Mouse (Mus musculus) midbrain, embryonic 14.5 days (tissue): ENCODE measurements around the gene Arglu1. TPM values are rescaled to one million over a fixed set of nuclear protein-coding genes. Genes with fewer than 3 reads are reported as not detected.
A peak's percentile ranks its signal among the peaks of the same experiment; 100 is the strongest.

Source experiments
- ATAC-seq: fragments of 200-750 bp; cut with Nextera tagmentation; 2 replicates; pipeline ENCODE4 v1.8.0; 2017; ENCODE audit warnings: moderate number of reproducible peaks, moderate library complexity; ENCODE audit not compliant: low FRiP score, low TSS enrichment
- DNase-seq: peaks from one replicate; pipeline ENCODE4 v3.0.0-alpha.2; 2015
- H3K27ac ChIP-seq: fragments of 300-500 bp; sonication (generic); replicated peaks from 2 replicates; pipeline ENCODE4 v1.5.1; 2014; ENCODE audit warnings: mild to moderate bottlenecking, low read depth, low read length, moderate library complexity
- H3K27me3 ChIP-seq: fragments of 300-500 bp; sonication (generic); 2 replicates; pipeline ENCODE4 v1.6.1; 2014; ENCODE audit warnings: low read length, control low read depth, mixed read lengths; ENCODE audit not compliant: control insufficient read depth, insufficient read depth
- H3K36me3 ChIP-seq: fragments of 300-500 bp; sonication (generic); 2 replicates; pipeline ENCODE4 v1.6.1; 2014; ENCODE audit warnings: low read length, control low read depth; ENCODE audit not compliant: control insufficient read depth, insufficient read depth
- H3K4me1 ChIP-seq: fragments of 300-500 bp; sonication (generic); 2 replicates; pipeline ENCODE4 v1.6.1; 2014; ENCODE audit warnings: mild to moderate bottlenecking, antibody characterized with exemption, low read length, control low read depth; ENCODE audit not compliant: control insufficient read depth, insufficient read depth
- H3K4me2 ChIP-seq: fragments of 300-500 bp; sonication (generic); 2 replicates; pipeline ENCODE4 v1.6.1; 2014; ENCODE audit warnings: mild to moderate bottlenecking, low read length, moderate library complexity
- H3K4me3 ChIP-seq: fragments of 300-500 bp; sonication (generic); replicated peaks from 2 replicates; pipeline ENCODE4 v1.5.1; 2014; ENCODE audit warnings: low read depth, low read length
- H3K9ac ChIP-seq: fragments of 300-500 bp; sonication (generic); replicated peaks from 2 replicates; pipeline ENCODE4 v1.6.1; 2014; ENCODE audit warnings: mild to moderate bottlenecking, low read length, moderate library complexity
- H3K9me3 ChIP-seq: fragments of 300-500 bp; sonication (generic); 2 replicates; pipeline ENCODE4 v1.6.1; 2016; ENCODE audit warnings: low read length, control low read depth, mixed read lengths; ENCODE audit not compliant: control insufficient read depth
- WGBS: fragments of 180-500 bp; shearing (Covaris S2); extraction: QIAGEN DNeasy Blood & Tissue Kit; methylation state at CpG from one replicate; pipeline ENCODE4 v1.1.7; 2014; 5-methylcytosine and 5-hydroxymethylcytosine counted together
- polyA plus RNA-seq: library from polyadenylated mRNA; unstranded; fragments of >200 nt; fragmentation: Nextera tagmentation; extraction: Ambion mirVana; gene quantifications from 2 replicates; pipeline ENCODE4 v1.2.1, GENCODE M21; 2014

The Arglu1 gene
- polyA plus RNA-seq, 1 experiment from 2014 or later: 179 TPM

- Histone ChIP-seq H3K27me3 (no peaks in the 10 kb centered on the region), H3K4me1 (peaks cover 18% of the 10 kb centered on the region), H3K9me3 (no peaks in the 10 kb centered on the region), H3K36me3 (0 out of 2 replicates have a peak, but pooled peaks cover 3% of the 10 kb centered on the region), H3K4me2 (peak within 1 kb of the TSS; percentile 91), H3K9ac (peak within 1 kb of the TSS; percentile 85), H3K27ac (peak within 1 kb of the TSS; percentile 88), H3K4me3 (peak within 1 kb of the TSS; percentile 89)
- ATAC-seq (peak; percentile 93), DNase-seq (peak; percentile 98)
- under 1% methylated on average over 70 of the region's 70 CpGs for WGBS
These were observed 29.1 kb downstream of the Arglu1 start, which contains the start of gene Efnb2 for GRCm38 (mm10) chr8:8661103-8661758. TSS of gene Efnb2 (minus strand) at chr8:8661242.

DNA sequence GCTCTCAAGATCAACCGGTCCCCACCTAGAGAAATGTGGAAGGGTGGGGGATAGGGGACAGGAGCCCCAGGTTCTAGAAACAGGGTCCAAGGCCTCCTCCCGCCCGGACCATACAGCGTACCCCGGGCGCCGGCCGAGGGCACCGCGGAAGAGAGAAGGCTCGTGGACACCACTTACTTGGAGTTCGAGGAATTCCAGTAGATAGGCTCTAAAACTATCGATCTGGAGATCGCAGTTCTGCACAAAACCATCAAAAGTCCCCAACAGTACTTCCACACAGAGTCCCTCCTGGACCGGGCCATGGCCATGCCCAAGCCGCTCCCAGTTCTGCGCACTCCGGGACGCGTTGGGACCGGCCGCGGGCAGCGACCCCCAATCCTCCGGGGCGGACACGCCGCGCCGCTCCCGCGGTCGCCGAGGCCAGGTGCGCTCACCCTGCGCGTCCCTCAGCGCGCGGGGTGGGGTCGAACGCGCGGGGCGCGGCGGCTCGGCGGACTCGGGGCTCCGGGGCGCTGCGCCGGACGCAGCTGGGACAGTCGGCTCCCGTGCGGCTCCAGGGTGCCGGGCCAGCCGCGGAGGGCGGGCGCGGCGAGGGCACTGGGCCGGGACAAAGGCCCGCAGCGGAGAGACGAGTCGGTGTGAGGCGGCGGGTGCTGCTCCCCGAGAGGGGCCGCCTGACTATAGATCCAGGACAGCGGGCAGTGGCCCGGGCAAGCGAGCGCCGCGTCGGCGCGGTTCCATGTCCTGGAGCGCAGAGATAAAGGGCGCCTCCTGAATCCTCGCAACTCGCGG is 29.8 kb downstream of the Arglu1 start:
- Histone ChIP-seq H3K36me3 (no peaks in the 10 kb centered on the region), H3K4me1 (peaks cover 20% of the 10 kb centered on the region), H3K9ac (peak overlapping the region; percentile 85), H3K27me3 (no peaks in the 10 kb centered on the region), H3K4me3 (peak overlapping the region; percentile 89), H3K4me2 (peak overlapping the region; percentile 91), H3K9me3 (no peaks in the 10 kb centered on the region), H3K27ac (peak overlapping the region; percentile 88)
- under 1% methylated on average over 83 of the region's 88 CpGs for WGBS
- ATAC-seq (peak; percentile 13; the same call in 1 of the 2 replicates), DNase-seq (peak; percentile 56)

GRCm38 (mm10) chr8:8659503-8660306 is 30.6 kb downstream of the Arglu1 start:
- Histone ChIP-seq H3K4me3 (peak overlapping the region; percentile 89), H3K27ac (peak overlapping the region; percentile 88), H3K9me3 (no peaks in the 10 kb centered on the region), H3K9ac (peak overlapping the region; percentile 85), H3K27me3 (peaks cover under 1% of the 10 kb centered on the region; the same call in 1 of the 2 replicates), H3K36me3 (no peaks in the 10 kb centered on the region), H3K4me1 (peaks cover 28% of the 10 kb centered on the region), H3K4me2 (peak overlapping the region; percentile 91)
- WGBS: under 1% methylated on average over 53 of the region's 53 CpGs
- no peak for ATAC-seq
- peak; percentile 66 for DNase-seq

GRCm38 (mm10) chr8:8658426-8659224 is 31.7 kb downstream of the Arglu1 start:
- H3K4me1 ChIP-seq: peaks cover 39% of the 10 kb centered on the region
- H3K9me3 ChIP-seq: no peaks in the 10 kb centered on the region
- peaks cover 3% of the 10 kb centered on the region; the same call in 1 of the 2 replicates for H3K27me3 ChIP-seq
- DNase-seq: peak; percentile 93
- H3K4me2 ChIP-seq: peak overlapping the region; percentile 91
- H3K27ac ChIP-seq: peak overlapping the region; percentile 0
- peak; percentile 47 for ATAC-seq
- H3K36me3 ChIP-seq: no peaks in the 10 kb centered on the region
- peak overlapping the region; percentile 85 for H3K9ac ChIP-seq
- WGBS: 1% methylated on average over 19 of the region's 19 CpGs
- peak overlapping the region; percentile 89 for H3K4me3 ChIP-seq

- DNase-seq (peak; percentile 46), ATAC-seq (no peak)
- H3K36me3 ChIP-seq: no peaks in the 10 kb centered on the region
- WGBS: 6% methylated on average over 5 of the region's 5 CpGs
- H3K4me3 ChIP-seq: peak overlapping the region; percentile 89
- peaks cover 46% of the 10 kb centered on the region for H3K4me1 ChIP-seq
- no peaks in the 10 kb centered on the region for H3K9me3 ChIP-seq
- H3K4me2 ChIP-seq: peak overlapping the region; percentile 91
- H3K27me3 ChIP-seq: peaks cover 8% of the 10 kb centered on the region; the same call in 1 of the 2 replicates
- peak overlapping the region; percentile 0; the same call in 1 of the 2 replicates for H3K27ac ChIP-seq
- H3K9ac ChIP-seq: peak overlapping the region; percentile 85; the same call in 1 of the 2 replicates
These were observed 32.5 kb downstream of the Arglu1 start for GRCm38 (mm10) chr8:8657692-8658355.

DNA sequence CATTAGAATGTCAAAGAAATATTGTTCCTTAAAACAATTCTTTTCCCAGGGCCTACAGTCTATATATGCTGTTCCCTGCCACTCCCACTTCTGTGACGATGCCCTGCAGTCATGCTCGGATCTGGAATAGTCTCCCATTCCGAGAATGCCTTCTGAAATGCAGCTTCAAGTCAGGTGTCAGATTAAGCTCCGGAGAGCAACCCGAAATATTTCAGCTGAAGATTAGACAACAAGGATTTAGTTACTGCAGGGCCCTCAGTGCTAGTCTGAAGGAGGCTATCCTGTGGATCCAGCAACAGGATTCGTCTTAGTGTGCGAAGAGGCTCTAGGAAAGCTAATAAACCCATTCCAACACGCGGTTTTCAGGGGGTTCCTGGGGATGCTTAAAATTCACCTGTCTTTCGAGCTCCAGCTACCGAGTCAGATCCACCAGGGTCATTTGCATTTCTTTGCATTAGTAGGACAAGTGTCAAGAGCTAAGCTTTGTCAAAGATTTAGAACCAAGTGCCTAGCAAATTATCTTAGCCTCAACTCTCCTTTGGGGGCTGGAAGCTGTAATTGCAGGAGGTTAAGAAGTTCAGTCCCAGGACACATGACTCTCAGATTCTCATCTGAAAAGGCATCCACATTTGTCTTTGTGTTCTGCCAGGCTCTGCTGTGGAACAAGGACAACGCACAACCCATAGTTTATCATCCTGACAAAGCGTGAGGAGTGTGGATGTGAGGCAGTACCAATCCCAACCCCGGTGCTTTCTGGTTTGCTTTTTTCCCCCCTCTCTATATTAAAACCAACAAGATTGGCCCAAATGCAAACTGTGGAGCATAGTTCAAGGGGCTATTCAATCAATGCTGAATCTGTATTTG is 33.5 kb downstream of the Arglu1 start:
- peak; percentile 65 for DNase-seq
- peak overlapping the region; percentile 43 for H3K27ac ChIP-seq
- H3K4me1 ChIP-seq: peaks cover 50% of the 10 kb centered on the region
- peak overlapping the region; percentile 91 for H3K4me2 ChIP-seq
- H3K9me3 ChIP-seq: no peaks in the 10 kb centered on the region
- peak overlapping the region; percentile 85 for H3K9ac ChIP-seq
- H3K27me3 ChIP-seq: peaks cover 16% of the 10 kb centered on the region; the same call in 1 of the 2 replicates
- peak overlapping the region; percentile 89 for H3K4me3 ChIP-seq
- WGBS: 3% methylated on average over 14 of the region's 14 CpGs
- ATAC-seq: no peak
- no peaks in the 10 kb centered on the region for H3K36me3 ChIP-seq
